Mouse (Mus musculus): ENCODE results near the gene Sh2b3. TPM values are rescaled to one million over a fixed set of nuclear protein-coding genes. Genes with fewer than 3 reads are reported as not detected.

The Sh2b3 gene
- polyA plus RNA-seq, 1 experiment from 2014 or later = 15.7 TPM

GRCm38 (mm10) chr5:121833159-121833558 lies 4.3 kb downstream of the Sh2b3 start:
- no peak overlapping the region for H3K9ac ChIP-seq
- ATAC-seq (ENCODE audit: insufficient read depth, low FRiP score, low read depth) = no peak
- peak overlapping the region; percentile 54; the same call in 1 of the 2 replicates for H3K27ac ChIP-seq
- no peak overlapping the region; the same call in 1 of the 2 replicates for H3K4me3 ChIP-seq (replicated peaks)
- no peaks in the 10 kb centered on the region for H3K27me3 ChIP-seq (replicated peaks)
- peak overlapping the region; percentile 85 for H3K4me2 ChIP-seq
- peaks cover 62% of the 10 kb centered on the region for H3K4me1 ChIP-seq
- 97% methylated on average over 2 of the region's 2 CpGs for WGBS
- H3K36me3 ChIP-seq = peaks cover 5% of the 10 kb centered on the region; the same call in 1 of the 2 replicates
- no peaks in the 10 kb centered on the region for H3K9me3 ChIP-seq

GRCm38 (mm10) chr5:121832376-121833155 lies 4.9 kb downstream of the Sh2b3 start:
- Histone ChIP-seq H3K4me3 (replicated peaks) (no peak overlapping the region), H3K36me3 (peaks cover 7% of the 10 kb centered on the region; the same call in 1 of the 2 replicates), H3K9me3 (no peaks in the 10 kb centered on the region), H3K4me2 (0 out of 2 replicates have a peak overlapping the region, but pooled peaks have one; percentile 85), H3K9ac (no peak overlapping the region), H3K4me1 (peaks cover 56% of the 10 kb centered on the region), H3K27ac (peak overlapping the region; percentile 23), H3K27me3 (replicated peaks) (no peaks in the 10 kb centered on the region)
- ATAC-seq (ENCODE audit: insufficient read depth, low FRiP score, low read depth) = no peak
- 75% methylated on average over 6 of the region's 6 CpGs for WGBS

- Histone ChIP-seq H3K4me1 (peaks cover 52% of the 10 kb centered on the region), H3K4me2 (no peak overlapping the region), H3K27ac (no peak overlapping the region), H3K36me3 (peaks cover 12% of the 10 kb centered on the region; the same call in 1 of the 2 replicates), H3K27me3 (replicated peaks) (no peaks in the 10 kb centered on the region), H3K9ac (no peak overlapping the region), H3K9me3 (no peaks in the 10 kb centered on the region), H3K4me3 (replicated peaks) (no peak overlapping the region)
- no peak for ATAC-seq (ENCODE audit: insufficient read depth, low FRiP score, low read depth)
- 85% methylated on average over 6 of the region's 6 CpGs for WGBS
Measured at GRCm38 (mm10) chr5:121831002-121831601, 6.3 kb downstream of the Sh2b3 start.

GRCm38 (mm10) chr5:121828491-121829432 lies 8.7 kb downstream of the Sh2b3 start:
- peak overlapping the region; percentile 73 for H3K4me2 ChIP-seq
- no peak overlapping the region for H3K27ac ChIP-seq
- H3K4me1 ChIP-seq = peaks cover 33% of the 10 kb centered on the region
- ATAC-seq (ENCODE audit: insufficient read depth, low FRiP score, low read depth) = no peak
- no peaks in the 10 kb centered on the region for H3K27me3 ChIP-seq (replicated peaks)
- peaks cover 14% of the 10 kb centered on the region; the same call in 1 of the 2 replicates for H3K36me3 ChIP-seq
- H3K4me3 ChIP-seq (replicated peaks) = peak overlapping the region; percentile 35
- 21% methylated on average over 82 of the region's 82 CpGs for WGBS
- H3K9me3 ChIP-seq = no peaks in the 10 kb centered on the region
- H3K9ac ChIP-seq = no peak overlapping the region

GRCm38 (mm10) chr5:121827876-121828275 lies 9.6 kb downstream of the Sh2b3 start:
- Histone ChIP-seq H3K27me3 (replicated peaks) (no peaks in the 10 kb centered on the region), H3K36me3 (peaks cover 14% of the 10 kb centered on the region; the same call in 1 of the 2 replicates), H3K27ac (no peak overlapping the region), H3K9ac (no peak overlapping the region), H3K4me3 (replicated peaks) (no peak overlapping the region), H3K4me2 (no peak overlapping the region), H3K4me1 (peaks cover 25% of the 10 kb centered on the region), H3K9me3 (no peaks in the 10 kb centered on the region)
- ATAC-seq (ENCODE audit: insufficient read depth, low FRiP score, low read depth) = no peak
- 81% methylated on average over 4 of the region's 4 CpGs for WGBS

- Histone ChIP-seq H3K4me1 (peaks cover 19% of the 10 kb centered on the region; the same call in 1 of the 2 replicates), H3K27me3 (replicated peaks) (no peaks in the 10 kb centered on the region), H3K4me2 (no peak overlapping the region), H3K27ac (no peak overlapping the region), H3K9me3 (no peaks in the 10 kb centered on the region), H3K36me3 (peaks cover 14% of the 10 kb centered on the region; the same call in 1 of the 2 replicates), H3K4me3 (replicated peaks) (no peak overlapping the region), H3K9ac (no peak overlapping the region)
- 89% methylated on average over 3 of the region's 3 CpGs for WGBS
- ATAC-seq (ENCODE audit: insufficient read depth, low FRiP score, low read depth) = no peak
Measured at GRCm38 (mm10) chr5:121825606-121826005, 11.8 kb downstream of the Sh2b3 start.

GRCm38 (mm10) chr5:121824121-121824520 lies 13.3 kb downstream of the Sh2b3 start:
- H3K4me1 ChIP-seq = peaks cover 12% of the 10 kb centered on the region; the same call in 1 of the 2 replicates
- peaks cover 15% of the 10 kb centered on the region; the same call in 1 of the 2 replicates for H3K36me3 ChIP-seq
- WGBS = 65% methylated on average over 4 of the region's 4 CpGs
- H3K27me3 ChIP-seq (replicated peaks) = no peaks in the 10 kb centered on the region
- no peak overlapping the region for H3K4me3 ChIP-seq (replicated peaks)
- H3K4me2 ChIP-seq = no peak overlapping the region
- H3K9me3 ChIP-seq = no peaks in the 10 kb centered on the region
- H3K9ac ChIP-seq = no peak overlapping the region
- no peak for ATAC-seq (ENCODE audit: insufficient read depth, low FRiP score, low read depth)
- peak overlapping the region; percentile 40; the same call in 1 of the 2 replicates for H3K27ac ChIP-seq

- H3K36me3 ChIP-seq = peaks cover 20% of the 10 kb centered on the region
- H3K4me2 ChIP-seq = no peak overlapping the region
- H3K27ac ChIP-seq = no peak overlapping the region
- no peak overlapping the region for H3K4me3 ChIP-seq (replicated peaks)
- H3K9me3 ChIP-seq = no peaks in the 10 kb centered on the region
- no peak overlapping the region for H3K9ac ChIP-seq
- 92% methylated on average over 1 of the region's 1 CpGs for WGBS
- no peaks in the 10 kb centered on the region for H3K27me3 ChIP-seq (replicated peaks)
- H3K4me1 ChIP-seq = peaks cover 8% of the 10 kb centered on the region; the same call in 1 of the 2 replicates
- no peak for ATAC-seq (ENCODE audit: insufficient read depth, low FRiP score, low read depth)
Measured at GRCm38 (mm10) chr5:121823668-121824067, 13.8 kb downstream of the Sh2b3 start.

- H3K4me2 ChIP-seq = no peak overlapping the region
- H3K27ac ChIP-seq = no peak overlapping the region
- ATAC-seq (ENCODE audit: insufficient read depth, low FRiP score, low read depth) = no peak
- peaks cover 25% of the 10 kb centered on the region for H3K36me3 ChIP-seq
- no peak overlapping the region for H3K9ac ChIP-seq
- H3K27me3 ChIP-seq (replicated peaks) = no peaks in the 10 kb centered on the region
- 81% methylated on average over 7 of the region's 7 CpGs for WGBS
- H3K4me3 ChIP-seq (replicated peaks) = no peak overlapping the region
- H3K9me3 ChIP-seq = no peaks in the 10 kb centered on the region
- H3K4me1 ChIP-seq = 0 out of 2 replicates have a peak, but pooled peaks cover 3% of the 10 kb centered on the region
Measured at GRCm38 (mm10) chr5:121822786-121823505, 14.5 kb downstream of the Sh2b3 start.

- Histone ChIP-seq H3K4me1 (0 out of 2 replicates have a peak, but pooled peaks cover 3% of the 10 kb centered on the region), H3K9me3 (no peaks in the 10 kb centered on the region), H3K36me3 (peaks cover 32% of the 10 kb centered on the region), H3K9ac (no peak overlapping the region), H3K27ac (no peak overlapping the region), H3K4me2 (no peak overlapping the region), H3K27me3 (replicated peaks) (no peaks in the 10 kb centered on the region), H3K4me3 (replicated peaks) (no peak overlapping the region)
- ATAC-seq (ENCODE audit: insufficient read depth, low FRiP score, low read depth) = no peak
- 71% methylated on average over 5 of the region's 5 CpGs for WGBS
Measured at GRCm38 (mm10) chr5:121821552-121821951, 15.9 kb downstream of the Sh2b3 start.

GRCm38 (mm10) chr5:121821116-121821515 lies 16.3 kb downstream of the Sh2b3 start:
- ATAC-seq (ENCODE audit: insufficient read depth, low FRiP score, low read depth) = no peak
- H3K4me3 ChIP-seq (replicated peaks) = no peak overlapping the region
- no peaks in the 10 kb centered on the region for H3K27me3 ChIP-seq (replicated peaks)
- 0 out of 2 replicates have a peak, but pooled peaks cover 3% of the 10 kb centered on the region for H3K4me1 ChIP-seq
- H3K27ac ChIP-seq = no peak overlapping the region
- H3K9me3 ChIP-seq = no peaks in the 10 kb centered on the region
- no peak overlapping the region for H3K9ac ChIP-seq
- peaks cover 36% of the 10 kb centered on the region for H3K36me3 ChIP-seq
- 80% methylated on average over 5 of the region's 5 CpGs for WGBS
- H3K4me2 ChIP-seq = no peak overlapping the region

Data from stomach, embryonic 15.5 days (tissue).